Mouse (Mus musculus): ENCODE results near the gene Gm3776. TPM values are rescaled to one million over a fixed set of nuclear protein-coding genes. Genes with fewer than 3 reads are reported as not detected.
"Not testable (repeated sequence)": the region's sequence is repeated elsewhere in the genome, so short reads cannot be mapped to it uniquely, and the experiment has no call there.

Gm3776 gene
- total RNA-seq (2012; rRNA removed) (not detected in 2 replicates), total RNA-seq (2014; rRNA removed) (not detected in 2 replicates), polyA plus RNA-seq (2012; ENCODE audit: insufficient read length, low read depth) (not detected in 2 replicates)

DNA sequence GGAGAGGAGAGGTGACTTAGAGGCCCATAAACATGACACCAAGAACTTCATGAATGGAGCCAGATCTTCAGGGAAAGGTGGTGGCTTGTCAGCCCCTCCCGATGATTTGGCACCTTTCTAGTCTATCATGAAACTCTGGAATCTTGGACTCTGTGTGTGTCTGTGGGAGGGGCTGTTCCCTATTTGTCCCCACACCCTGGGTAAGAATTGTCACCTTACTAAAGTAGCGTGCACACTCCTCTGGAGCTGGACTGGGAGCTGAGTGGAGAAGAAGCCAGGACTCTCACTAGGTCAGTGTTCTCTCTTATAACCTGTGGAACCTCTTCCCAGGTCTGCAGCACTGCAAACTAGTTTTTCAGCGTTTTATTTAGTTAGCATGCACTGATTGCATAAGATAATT is at the start of gene Gm3776:
Gene Gm3776 (plus strand): TSS at position 216 of the 400 bp plus-strand sequence.
- H3K36me3 ChIP-seq (replicated peaks in 1 of 2; ENCODE audit: control insufficient read depth in 1 of 2, insufficient read depth in 1 of 2, low read length in 1 of 2); H3K4me3 ChIP-seq (replicated peaks in 1 of 3; ENCODE audit: low read depth in 2 of 3, low read length in 2 of 3, poor library complexity in 1 of 3); H3K9me3 ChIP-seq (replicated peaks; ENCODE audit: low read length); DNase-seq (ENCODE audit: extremely low read depth); dilution Hi-C loops (cut with MboI; ENCODE audit: extremely low pct_ligation_motif_present, extremely low pct_unique_long_range_greater_than_20kb, low sequenced_read_pairs); H3K27ac ChIP-seq (ENCODE audit: insufficient read depth, low read depth); H3K4me2 ChIP-seq (ENCODE audit: insufficient read depth, low read depth, poor library complexity, severe bottlenecking); H3K79me2 ChIP-seq (replicated peaks; ENCODE audit: control insufficient read depth, extremely low read depth, insufficient read depth, poor library complexity, severe bottlenecking); H3K4me1 ChIP-seq (ENCODE audit: control insufficient read depth in 1 of 2, insufficient read depth in 2 of 2); H3K27me3 ChIP-seq (replicated peaks); H3K9ac ChIP-seq (ENCODE audit: insufficient read depth, low read depth); in situ Hi-C loops (cut with MboI; ENCODE audit: low pct_ligation_motif_present, low pct_unique_long_range_greater_than_20kb, low sequenced_read_pairs): not testable (repeated sequence)

DNA sequence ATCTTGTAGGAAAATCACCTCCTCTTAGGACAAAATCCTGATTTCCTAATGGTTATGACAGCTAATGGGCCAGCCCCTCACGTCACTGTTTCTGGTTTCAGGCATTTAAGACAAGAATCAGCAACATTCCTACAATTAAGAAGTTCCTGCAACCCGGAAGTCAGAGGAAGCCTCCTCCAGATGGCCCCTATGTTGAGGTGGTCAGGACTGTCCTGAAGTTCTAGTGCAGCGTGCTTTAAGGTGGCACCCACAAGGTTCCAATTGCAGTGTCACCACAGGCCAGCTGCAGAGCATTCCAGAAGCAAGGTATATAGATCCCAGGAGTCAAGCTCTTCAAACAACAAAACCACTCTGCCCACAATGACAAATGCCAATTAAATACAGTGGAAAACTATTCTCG is 48.0 kb upstream of the Gm3776 start:
- dilution Hi-C loops (cut with MboI; ENCODE audit: extremely low pct_ligation_motif_present, extremely low pct_unique_long_range_greater_than_20kb, low sequenced_read_pairs) = no loop called here
- H3K9me3 ChIP-seq (replicated peaks; ENCODE audit: low read length) = no peaks in the 10 kb centered on the region
- H3K9ac ChIP-seq (ENCODE audit: insufficient read depth, low read depth) = no peak overlapping the region
- in situ Hi-C loops (cut with MboI; ENCODE audit: low pct_ligation_motif_present, low pct_unique_long_range_greater_than_20kb, low sequenced_read_pairs) = no loop called here
- DNase-seq (ENCODE audit: extremely low read depth) = no peak
- no peak overlapping the region for H3K4me2 ChIP-seq (ENCODE audit: insufficient read depth, low read depth, poor library complexity, severe bottlenecking)
- H3K79me2 ChIP-seq (replicated peaks; ENCODE audit: control insufficient read depth, extremely low read depth, insufficient read depth, poor library complexity, severe bottlenecking) = no peaks in the 10 kb centered on the region
- peaks cover 0 to 11% of the 10 kb centered on the region in 2 experiments; a peak in 2 of 4 replicates for H3K4me1 ChIP-seq (ENCODE audit: control insufficient read depth in 1 of 2, insufficient read depth in 2 of 2)
- H3K36me3 ChIP-seq (replicated peaks in 1 of 2; ENCODE audit: control insufficient read depth in 1 of 2, insufficient read depth in 1 of 2, low read length in 1 of 2) = no peaks in the 10 kb centered on the region
- H3K4me3 ChIP-seq (replicated peaks in 1 of 3; ENCODE audit: low read depth in 2 of 3, low read length in 2 of 3, poor library complexity in 1 of 3) = no peak overlapping the region
- no peak overlapping the region for H3K27ac ChIP-seq (ENCODE audit: insufficient read depth, low read depth)
- H3K27me3 ChIP-seq (replicated peaks) = peaks cover 2% of the 10 kb centered on the region
- TF ChIP-seq POLR2A (IDR thresholded peaks at IDR 0.05; ENCODE audit: low read depth, low read length) (no peak), ZKSCAN1 (IDR thresholded peaks at IDR 0.05; ENCODE audit: borderline replicate concordance, low read depth, low read length) (no peak), MXI1 (IDR thresholded peaks at IDR 0.05; ENCODE audit: low read depth, low read length) (no peak), HCFC1 (IDR thresholded peaks at IDR 0.05; ENCODE audit: low read depth, low read length) (no peak), UBTF (IDR thresholded peaks at IDR 0.05; ENCODE audit: low read depth, low read length) (no peak), SIN3A (IDR thresholded peaks at IDR 0.05; ENCODE audit: low read length) (no peak), TCF12 (IDR thresholded peaks at IDR 0.05; ENCODE audit: low read depth, low read length) (no peak), MEF2A (IDR thresholded peaks at IDR 0.05; ENCODE audit: borderline replicate concordance, low read depth, low read length) (no peak), USF2 (conservative IDR thresholded peaks at IDR 0.05; ENCODE audit: low read depth, low read length) (no peak), E2F4 (IDR thresholded peaks at IDR 0.05; ENCODE audit: insufficient replicate concordance, low read depth, low read length) (no peak), MAZ (IDR thresholded peaks at IDR 0.05; ENCODE audit: low read depth, low read length) (no peak), RAD21 (IDR thresholded peaks at IDR 0.05; ENCODE audit: low read depth, low read length) (no peak), PAX5 (IDR thresholded peaks at IDR 0.05; ENCODE audit: low read length) (no peak)

DNA sequence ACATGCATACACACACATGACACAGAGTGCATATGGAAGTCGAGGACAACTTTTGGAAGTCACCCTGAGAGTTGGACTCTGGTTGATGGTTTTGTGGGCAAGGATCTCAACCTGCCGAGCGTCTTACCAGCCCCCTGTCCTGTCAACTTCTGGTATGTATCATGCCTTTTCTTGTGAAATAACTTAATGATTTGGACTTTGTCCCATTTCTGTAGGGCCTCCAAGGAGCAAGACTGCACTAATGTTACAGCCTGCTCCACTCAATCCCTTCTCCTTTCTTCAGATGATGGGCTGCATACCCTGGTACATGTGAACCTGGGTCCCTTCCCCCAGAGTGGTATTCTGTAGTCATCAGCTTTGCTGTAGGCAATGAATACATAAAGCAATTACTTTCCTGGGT is 46.9 kb upstream of the Gm3776 start:
- no peak overlapping the region for H3K4me2 ChIP-seq (ENCODE audit: insufficient read depth, low read depth, poor library complexity, severe bottlenecking)
- TF ChIP-seq JUN (IDR thresholded peaks at IDR 0.05; ENCODE audit: insufficient read depth, low read depth, low read length) = no peak
- TF ChIP-seq SIN3A (IDR thresholded peaks at IDR 0.05; ENCODE audit: low read length) = no peak
- TF ChIP-seq MAZ (IDR thresholded peaks at IDR 0.05; ENCODE audit: low read depth, low read length) = no peak
- TF ChIP-seq POLR2A (IDR thresholded peaks at IDR 0.05; ENCODE audit: low read depth, low read length) = no peak
- TF ChIP-seq MAX (IDR thresholded peaks at IDR 0.05; ENCODE audit: low read length) = no peak

More for the DNA sequence above, 46.9 kb upstream of the Gm3776 start:
- no peak overlapping the region for H3K9ac ChIP-seq (ENCODE audit: insufficient read depth, low read depth)
- DNase-seq (ENCODE audit: extremely low read depth) = no peak
- H3K9me3 ChIP-seq (replicated peaks; ENCODE audit: low read length) = no peaks in the 10 kb centered on the region
- no peak overlapping the region for H3K27ac ChIP-seq (ENCODE audit: insufficient read depth, low read depth)
- no peak overlapping the region for H3K4me3 ChIP-seq (replicated peaks in 1 of 3; ENCODE audit: low read depth in 2 of 3, low read length in 2 of 3, poor library complexity in 1 of 3)
- peaks cover 0 to 3% of the 10 kb centered on the region in 2 experiments; a peak in 2 of 4 replicates for H3K4me1 ChIP-seq (ENCODE audit: control insufficient read depth in 1 of 2, insufficient read depth in 2 of 2)
- H3K79me2 ChIP-seq (replicated peaks; ENCODE audit: control insufficient read depth, extremely low read depth, insufficient read depth, poor library complexity, severe bottlenecking) = no peaks in the 10 kb centered on the region
- no peaks in the 10 kb centered on the region for H3K27me3 ChIP-seq (replicated peaks)
- H3K36me3 ChIP-seq (replicated peaks in 1 of 2; ENCODE audit: control insufficient read depth in 1 of 2, insufficient read depth in 1 of 2, low read length in 1 of 2) = no peaks in the 10 kb centered on the region
- dilution Hi-C loops (cut with MboI; ENCODE audit: extremely low pct_ligation_motif_present, extremely low pct_unique_long_range_greater_than_20kb, low sequenced_read_pairs) = no loop called here
- in situ Hi-C loops (cut with MboI; ENCODE audit: low pct_ligation_motif_present, low pct_unique_long_range_greater_than_20kb, low sequenced_read_pairs) = no loop called here
